Comparison of ENCODE assay signal across 8 mouse cellular contexts in the genomic region with DNA sequence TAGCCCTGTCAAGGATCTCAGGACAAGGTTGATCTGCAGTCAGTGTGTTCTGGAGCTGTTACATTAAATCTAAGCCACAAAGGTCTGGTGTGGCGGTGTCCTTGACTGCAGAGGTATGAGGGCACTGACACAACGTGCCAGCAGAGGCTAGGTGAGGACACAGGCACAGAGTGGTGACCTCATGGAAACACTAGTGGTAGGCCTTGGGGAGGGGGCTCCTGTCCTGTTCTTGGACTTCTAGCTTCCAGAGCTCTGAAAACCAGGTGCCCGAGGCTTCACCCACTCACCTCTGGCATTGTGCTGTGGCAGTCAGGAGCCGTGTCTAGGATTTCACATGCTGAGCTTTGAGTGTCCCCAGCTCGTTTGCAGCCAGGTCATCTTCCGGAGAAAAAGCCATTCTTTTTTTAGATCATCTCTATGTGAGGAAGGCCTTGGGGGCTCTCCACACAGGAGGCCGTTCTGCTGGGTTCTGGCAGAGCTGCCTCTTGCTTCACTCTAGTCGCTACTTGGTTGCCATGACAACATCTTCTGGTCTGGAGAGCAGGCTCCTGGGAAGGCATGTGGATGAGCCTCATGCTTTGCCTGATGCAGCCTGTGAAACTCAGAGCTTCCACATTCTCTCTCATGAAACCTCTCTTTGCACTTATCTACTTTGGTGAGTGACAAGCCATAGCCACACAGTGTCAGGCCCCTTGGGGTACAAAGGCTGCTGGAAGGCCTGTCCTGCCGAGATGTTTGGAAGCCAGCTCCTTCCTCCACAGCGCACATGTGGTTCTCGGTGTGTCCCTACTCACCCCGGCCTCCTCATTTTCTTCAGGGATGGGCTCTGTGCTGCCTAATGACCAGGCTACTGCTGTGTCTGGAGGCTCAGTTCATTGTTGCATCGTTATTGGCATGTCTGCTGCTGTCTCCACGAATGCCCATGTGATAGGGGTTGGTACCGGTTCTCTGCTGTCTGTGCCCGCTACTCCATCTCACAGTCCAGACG. TPM values are rescaled to one million over a fixed set of nuclear protein-coding genes. Genes with fewer than 3 reads are reported as not detected.
A peak's percentile ranks its signal among the peaks of the same experiment; 100 is the strongest.
DNase-seq lines count a peak whose midpoint lies in the region; ATAC-seq and TF ChIP-seq lines count a peak whose summit lies in the region.

No protein-coding gene starts in this region.

- H3K9me3 ChIP-seq in heart, embryonic 15.5 days (replicated peaks), result no peaks in the 10 kb centered on the region
- H3K9me3 ChIP-seq in midbrain, embryonic 14.5 days (ENCODE audit: control insufficient read depth, low read length), result no peaks in the 10 kb centered on the region

- WGBS in heart, embryonic 15.5 days, result 47% methylated on average over 17 of the region's 17 CpGs
- WGBS in midbrain, embryonic 14.5 days, result 52% methylated on average over 17 of the region's 17 CpGs

- peak; percentile 56 to 63 for DNase-seq in frontal cortex, postnatal 10 days (ENCODE audit: low spot score in 2 of 2)
- DNase-seq in frontal cortex, postnatal 25 days (ENCODE audit: low spot score in 2 of 2), result no peak
- DNase-seq in brain, embryonic 14.5 days (ENCODE audit: low read depth), result peak; percentile 91
- DNase-seq in midbrain, embryonic 14.5 days, result peak; percentile 90
- DNase-seq in urinary bladder, adult 2 months (ENCODE audit: low spot score), result no peak
- no peak for DNase-seq in gastrocnemius, postnatal 4 days (ENCODE audit: low spot score in 2 of 2)
- no peak for DNase-seq in natural killer cell, adult 2 months (ENCODE audit: low spot score in 2 of 2)

- no peak overlapping the region for H3K4me3 ChIP-seq in heart, embryonic 15.5 days
- H3K4me3 ChIP-seq in midbrain, embryonic 14.5 days (replicated peaks; ENCODE audit: low read depth, low read length), result no peak overlapping the region

- no peaks in the 10 kb centered on the region for H3K27me3 ChIP-seq in heart, embryonic 15.5 days
- H3K27me3 ChIP-seq in midbrain, embryonic 14.5 days (ENCODE audit: control insufficient read depth, insufficient read depth, low read length), result no peaks in the 10 kb centered on the region

- peak; percentile 36; the same call in 1 of the 2 replicates for ATAC-seq in heart, embryonic 15.5 days (replicated peaks; ENCODE audit: insufficient number of reproducible peaks, insufficient read depth, low FRiP score, low read depth)
- ATAC-seq in midbrain, embryonic 14.5 days (ENCODE audit: low FRiP score, low TSS enrichment), result peak; percentile 81; the same call in 1 of the 2 replicates

- 0 out of 2 replicates have a peak overlapping the region, but pooled peaks have one; percentile 9 for H3K27ac ChIP-seq in heart, embryonic 15.5 days
- H3K27ac ChIP-seq in midbrain, embryonic 14.5 days (replicated peaks; ENCODE audit: low read depth, low read length), result peak overlapping the region; percentile 68

- no peaks in the 10 kb centered on the region for H3K36me3 ChIP-seq in heart, embryonic 15.5 days
- no peaks in the 10 kb centered on the region for H3K36me3 ChIP-seq in midbrain, embryonic 14.5 days (ENCODE audit: control insufficient read depth, insufficient read depth, low read length)

- H3K4me1 ChIP-seq in heart, embryonic 15.5 days (replicated peaks), result peaks cover 19% of the 10 kb centered on the region
- peaks cover 16% of the 10 kb centered on the region for H3K4me1 ChIP-seq in midbrain, embryonic 14.5 days (ENCODE audit: control insufficient read depth, insufficient read depth, low read length)

- no peak overlapping the region for H3K4me2 ChIP-seq in heart, embryonic 15.5 days
- no peak overlapping the region for H3K4me2 ChIP-seq in midbrain, embryonic 14.5 days (ENCODE audit: low read length)

- no peak for TF ChIP-seq CTCF in brain, embryonic 14.5 days (IDR thresholded peaks at IDR 0.05; ENCODE audit: borderline replicate concordance, extremely low read depth, insufficient read depth, insufficient read length)

- no peak for TF ChIP-seq POLR2A in brain, embryonic 14.5 days (IDR thresholded peaks at IDR 0.05; ENCODE audit: borderline replicate concordance, extremely low read depth, insufficient read depth, insufficient read length, poor library complexity, severe bottlenecking)

- no peak overlapping the region for H3K9ac ChIP-seq in heart, embryonic 15.5 days
- H3K9ac ChIP-seq in midbrain, embryonic 14.5 days (replicated peaks; ENCODE audit: low read length), result no peak overlapping the region

RNA-seq across cellular contexts. Expression of gene Wfs1, which starts 53.2 kb away (rescaled TPM):
- 4.0 and 7.8 TPM in 2 replicates for polyA plus RNA-seq in brain, embryonic 14.5 days (2012; rRNA removed)
- 15.4 and 18.9 TPM in 2 replicates for polyA plus RNA-seq in heart, embryonic 15.5 days (2015; fragmentation: Nextera tagmentation; extraction: Ambion mirVana)
- 4.6 and 5.2 TPM in 2 replicates for polyA plus RNA-seq in midbrain, embryonic 14.5 days (2014; fragmentation: Nextera tagmentation; extraction: Ambion mirVana)
- 14.2 and 24.8 TPM in 2 replicates for polyA plus RNA-seq in urinary bladder, adult 2 months (2012; rRNA removed)
- total RNA-seq in gastrocnemius, postnatal 4 days (2021), result 10 to 100 TPM; 22.2 TPM

Comparison
In these comparisons a context has a peak if more than half of its experiments do, and no peak if none do; other contexts are left out.
1. DNase-seq: peak in frontal cortex, postnatal 10 days (2 of 2), brain, embryonic 14.5 days (single experiment) and midbrain, embryonic 14.5 days (single experiment); none in frontal cortex, postnatal 25 days (0 of 2), urinary bladder, adult 2 months (single experiment), gastrocnemius, postnatal 4 days (0 of 2) and natural killer cell, adult 2 months (0 of 2).